Mouse (Mus musculus): ENCODE measurements at regions not wholly inside any gene's neighbourhood (a gene's known extent, or its start where the extent isn't known, plus 50 kb on each side); places are given as distances from the start of the nearest gene placed in this dataset.

DNA sequence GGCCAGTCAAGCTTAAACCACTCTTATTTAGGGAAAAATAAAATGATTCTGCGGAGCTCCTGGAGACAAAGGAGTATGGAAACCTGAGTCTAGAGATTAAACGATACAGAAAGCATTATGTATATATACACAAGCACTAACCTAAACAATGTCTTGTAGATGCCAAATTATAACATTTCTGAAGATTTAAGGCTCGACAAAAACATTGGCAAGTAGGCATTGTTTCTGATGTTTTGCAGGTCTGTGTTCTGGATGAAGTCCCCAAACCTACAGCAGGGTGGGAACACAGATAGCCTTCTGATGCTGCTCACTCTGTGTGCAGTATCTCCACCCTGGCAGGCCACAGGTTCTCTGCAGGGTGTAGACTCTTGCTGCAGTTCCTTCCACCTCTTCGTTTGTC, 228.9 kb upstream of the Nr2f1 start:
- no peaks in the 10 kb centered on the region for H3K9me3 ChIP-seq
- H3K27me3 ChIP-seq (replicated peaks; ENCODE audit: low read depth, poor library complexity, severe bottlenecking): no peaks in the 10 kb centered on the region
- peaks cover 22% of the 10 kb centered on the region for H3K4me1 ChIP-seq
- H3K36me3 ChIP-seq (replicated peaks): no peaks in the 10 kb centered on the region
- no peak for DNase-seq (ENCODE audit: low spot score)
- no peak overlapping the region for H3K4me3 ChIP-seq
- 66% methylated on average over 4 of the region's 4 CpGs for WGBS
- peak overlapping the region; percentile 44; the same call in 1 of the 2 replicates for H3K27ac ChIP-seq (replicated peaks)

DNA sequence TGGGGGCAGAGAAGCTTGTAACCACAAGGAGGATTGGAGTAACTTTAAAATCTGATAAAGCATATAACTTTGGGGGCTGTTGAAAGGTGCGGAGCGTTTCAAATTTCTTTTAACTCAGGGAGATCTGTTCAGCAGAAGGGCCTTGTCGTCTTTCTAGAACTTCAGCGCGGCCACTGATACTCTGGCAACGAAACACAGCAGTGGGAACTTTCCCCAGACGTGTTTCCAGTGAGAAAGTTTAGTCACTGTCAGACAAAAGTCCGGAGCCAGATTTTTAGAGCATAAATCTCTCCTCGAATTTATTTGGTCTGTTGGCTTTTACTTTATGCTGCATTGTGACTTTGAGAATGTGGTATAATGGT, 228.5 kb upstream of the Nr2f1 start:
- H3K27ac ChIP-seq (replicated peaks): peak overlapping the region; percentile 76
- H3K4me1 ChIP-seq: peaks cover 22% of the 10 kb centered on the region
- no peak for DNase-seq (ENCODE audit: low spot score)
- H3K4me3 ChIP-seq: peak overlapping the region; percentile 44
- no peaks in the 10 kb centered on the region for H3K27me3 ChIP-seq (replicated peaks; ENCODE audit: low read depth, poor library complexity, severe bottlenecking)
- no peaks in the 10 kb centered on the region for H3K36me3 ChIP-seq (replicated peaks)
- 19% methylated on average over 9 of the region's 9 CpGs for WGBS
- no peaks in the 10 kb centered on the region for H3K9me3 ChIP-seq

DNA sequence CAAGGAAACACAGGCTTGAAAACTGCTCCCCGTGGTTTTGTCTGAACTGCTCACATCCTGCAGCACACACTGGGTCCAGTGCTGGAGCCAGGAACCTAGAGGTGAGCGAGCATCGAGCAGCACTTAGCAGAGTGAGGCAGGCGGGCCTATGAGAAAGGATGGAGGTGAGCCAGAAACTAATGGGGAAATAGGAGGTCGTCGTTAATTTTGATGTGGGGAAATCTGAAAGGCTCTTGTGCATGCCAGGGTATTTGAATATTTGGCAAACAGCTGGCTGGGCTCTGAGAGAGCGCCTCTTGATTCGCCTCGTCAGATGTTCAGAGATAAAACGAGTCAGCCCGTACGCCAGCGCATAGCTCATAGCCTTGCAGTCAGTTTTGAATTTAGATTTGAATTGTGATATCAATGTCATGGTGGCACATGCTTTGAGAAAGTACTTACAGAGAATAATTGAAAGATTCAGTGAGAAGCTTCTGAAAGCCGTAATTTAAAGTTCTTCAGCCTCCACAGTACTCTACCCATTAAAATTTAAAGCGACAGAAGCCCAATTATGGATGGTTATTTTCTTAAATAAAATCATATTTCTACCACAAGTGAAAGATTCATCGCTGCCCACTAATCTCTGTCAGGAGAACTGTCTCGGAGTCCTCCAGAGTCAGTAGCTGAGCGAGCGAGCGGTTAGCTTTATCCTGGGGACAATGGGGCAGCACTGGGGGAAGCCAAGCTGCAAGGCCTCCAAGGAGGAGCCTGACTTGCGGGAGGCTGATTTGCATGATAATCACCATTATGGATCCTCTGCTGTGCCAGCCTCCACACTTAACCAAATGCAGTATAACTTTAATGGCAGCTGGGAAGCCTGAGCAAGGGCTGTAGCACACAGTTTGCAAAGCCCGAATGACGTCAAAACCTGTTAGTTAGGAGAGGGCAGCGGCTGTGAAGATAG, 227.9 kb upstream of the Nr2f1 start:
- H3K4me3 ChIP-seq: peak overlapping the region; percentile 44
- peak overlapping the region; percentile 76 for H3K27ac ChIP-seq (replicated peaks)
- no peaks in the 10 kb centered on the region for H3K27me3 ChIP-seq (replicated peaks; ENCODE audit: low read depth, poor library complexity, severe bottlenecking)
- H3K9me3 ChIP-seq: no peaks in the 10 kb centered on the region
- H3K4me1 ChIP-seq: peaks cover 22% of the 10 kb centered on the region
- no peaks in the 10 kb centered on the region for H3K36me3 ChIP-seq (replicated peaks)
- peak; percentile 58 for DNase-seq (ENCODE audit: low spot score)
- 12% methylated on average over 24 of the region's 24 CpGs for WGBS

DNA sequence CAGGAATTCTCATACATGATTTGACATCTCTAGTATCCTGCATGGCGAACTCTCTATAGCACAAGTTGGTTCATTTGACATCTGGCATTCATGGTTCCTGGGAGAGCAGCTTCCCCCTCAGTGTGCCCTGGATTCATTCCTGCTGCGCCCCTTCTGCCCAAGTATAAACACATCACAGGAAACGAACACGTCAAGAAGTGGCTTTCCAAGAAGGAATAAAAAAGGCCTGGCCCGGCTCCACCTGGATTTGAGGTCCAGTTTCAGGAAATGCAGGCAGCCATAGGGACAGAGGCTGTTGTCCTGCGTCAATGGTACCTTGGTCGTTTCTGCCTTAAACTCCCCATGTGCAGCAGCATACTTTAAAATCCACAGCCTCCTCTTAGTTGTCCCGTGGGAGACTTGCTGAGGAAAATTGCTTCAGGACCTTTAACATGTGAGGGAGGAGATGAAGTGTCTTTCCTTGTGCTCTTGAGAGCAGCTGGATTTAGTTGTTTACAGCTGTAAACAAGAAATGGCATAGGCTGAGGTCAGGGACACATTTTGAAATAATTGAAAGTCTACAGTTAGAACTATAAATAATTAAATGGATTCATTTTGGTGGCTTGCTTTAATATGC, 226.9 kb upstream of the Nr2f1 start:
- no peaks in the 10 kb centered on the region for H3K27me3 ChIP-seq (replicated peaks; ENCODE audit: low read depth, poor library complexity, severe bottlenecking)
- 24% methylated on average over 8 of the region's 8 CpGs for WGBS
- H3K4me3 ChIP-seq: no peak overlapping the region
- peaks cover 22% of the 10 kb centered on the region for H3K4me1 ChIP-seq
- peak; percentile 32 for DNase-seq (ENCODE audit: low spot score)
- H3K9me3 ChIP-seq: no peaks in the 10 kb centered on the region
- H3K27ac ChIP-seq (replicated peaks): peak overlapping the region; percentile 76
- H3K36me3 ChIP-seq (replicated peaks): no peaks in the 10 kb centered on the region

DNA sequence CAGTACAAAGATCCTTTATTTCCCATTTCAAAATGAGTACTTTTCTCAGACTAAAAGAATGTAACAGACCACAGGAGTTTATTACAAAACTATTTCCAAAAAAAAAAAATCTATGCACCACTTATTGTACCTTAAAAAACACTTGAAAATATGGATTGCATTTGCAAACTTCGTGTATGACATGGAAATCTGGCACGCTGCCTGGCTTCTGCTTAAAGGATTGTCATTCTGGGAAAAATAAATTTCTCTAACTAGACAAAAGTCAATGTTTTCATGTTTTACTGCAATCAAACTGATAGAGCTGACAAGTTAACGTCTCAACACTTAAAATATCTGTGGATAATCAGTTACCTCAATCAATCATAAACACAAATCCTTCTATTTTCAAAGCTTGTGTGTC, 205.5 kb upstream of the Nr2f1 start:
- H3K27ac ChIP-seq (replicated peaks): no peak overlapping the region
- H3K4me3 ChIP-seq: no peak overlapping the region
- no peaks in the 10 kb centered on the region for H3K36me3 ChIP-seq (replicated peaks)
- H3K9me3 ChIP-seq: no peaks in the 10 kb centered on the region
- H3K27me3 ChIP-seq (replicated peaks; ENCODE audit: low read depth, poor library complexity, severe bottlenecking): no peaks in the 10 kb centered on the region
- no peak for DNase-seq (ENCODE audit: low spot score)
- 87% methylated on average over 3 of the region's 3 CpGs for WGBS
- H3K4me1 ChIP-seq: no peaks in the 10 kb centered on the region

DNA sequence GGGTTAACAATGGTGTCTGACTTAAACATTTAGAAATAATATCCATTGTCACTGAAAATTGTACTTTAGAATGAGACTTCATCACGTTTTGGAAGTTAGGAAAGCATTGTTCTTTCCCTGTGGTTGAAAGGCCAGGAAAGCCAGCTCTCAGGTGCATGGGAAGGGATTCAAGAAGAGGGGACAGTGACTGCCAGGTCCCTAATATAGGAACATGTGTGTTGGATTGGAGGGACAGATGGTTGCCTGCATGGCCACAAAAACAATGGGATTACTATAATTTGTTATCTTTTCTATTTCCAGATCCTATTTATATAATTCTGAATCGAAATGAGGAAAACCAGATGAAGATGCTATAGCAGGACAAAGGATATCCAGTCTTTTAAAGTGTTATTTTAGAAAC, 184.2 kb upstream of the Nr2f1 start:
- H3K4me3 ChIP-seq: no peak overlapping the region
- H3K4me1 ChIP-seq: no peaks in the 10 kb centered on the region
- DNase-seq (ENCODE audit: low spot score): no peak

DNA sequence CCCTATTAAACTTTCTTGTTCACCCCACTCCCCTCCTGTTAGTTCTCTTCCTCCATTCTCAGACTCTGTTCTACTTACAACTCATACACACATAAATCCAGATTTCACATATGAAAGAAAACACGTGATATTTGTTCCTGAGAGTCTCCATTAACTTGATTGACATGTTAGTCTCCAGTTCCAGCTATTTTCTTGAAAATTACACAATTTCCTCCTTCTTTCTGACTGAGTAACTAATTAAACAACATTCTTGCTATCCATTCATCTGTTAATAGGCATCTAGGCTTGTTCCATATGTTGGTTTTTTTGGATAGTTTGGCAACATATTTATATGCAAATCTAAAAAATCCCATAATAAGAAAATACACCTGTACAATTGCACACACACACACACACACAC, 161.7 kb upstream of the Nr2f1 start:
- no peaks in the 10 kb centered on the region for H3K36me3 ChIP-seq (replicated peaks)
- DNase-seq (ENCODE audit: low spot score): no peak
- no peaks in the 10 kb centered on the region for H3K9me3 ChIP-seq
- H3K27me3 ChIP-seq (replicated peaks; ENCODE audit: low read depth, poor library complexity, severe bottlenecking): no peaks in the 10 kb centered on the region
- H3K4me1 ChIP-seq: no peaks in the 10 kb centered on the region
- 71% methylated on average over 1 of the region's 1 CpGs for WGBS
- H3K4me3 ChIP-seq: no peak overlapping the region
- H3K27ac ChIP-seq (replicated peaks): no peak overlapping the region

More for the DNA sequence above, 184.2 kb upstream of the Nr2f1 start:
- 72% methylated on average over 2 of the region's 2 CpGs for WGBS
- Histone ChIP-seq H3K36me3 (replicated peaks) (no peaks in the 10 kb centered on the region), H3K27me3 (replicated peaks; ENCODE audit: low read depth, poor library complexity, severe bottlenecking) (no peaks in the 10 kb centered on the region), H3K27ac (replicated peaks) (no peak overlapping the region), H3K9me3 (no peaks in the 10 kb centered on the region)

DNA sequence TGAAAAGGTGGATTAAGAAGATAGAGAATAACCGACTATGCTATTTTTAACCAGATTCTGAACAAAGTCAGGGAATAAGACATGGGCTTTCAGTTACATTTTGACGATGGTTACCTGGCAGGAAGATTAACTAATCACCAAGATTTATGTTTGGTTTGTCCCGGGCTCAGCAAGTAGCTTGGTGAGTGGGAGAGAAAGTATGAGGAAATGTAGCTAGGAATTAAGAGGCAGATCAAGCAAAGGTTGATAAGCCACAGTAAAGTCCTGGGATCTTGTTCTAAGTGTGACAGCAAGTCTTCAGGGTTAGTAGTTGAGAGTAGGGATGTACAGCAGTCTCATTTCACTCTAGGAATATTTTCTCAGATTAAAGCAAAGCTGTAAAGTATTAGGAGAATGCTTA, 149.3 kb upstream of the Nr2f1 start:
- Histone ChIP-seq H3K36me3 (replicated peaks) (no peaks in the 10 kb centered on the region), H3K4me3 (no peak overlapping the region), H3K27me3 (replicated peaks; ENCODE audit: low read depth, poor library complexity, severe bottlenecking) (no peaks in the 10 kb centered on the region), H3K4me1 (no peaks in the 10 kb centered on the region), H3K27ac (replicated peaks) (no peak overlapping the region), H3K9me3 (no peaks in the 10 kb centered on the region)
- no peak for DNase-seq (ENCODE audit: low spot score)
- WGBS: 81% methylated on average over 3 of the region's 3 CpGs

DNA sequence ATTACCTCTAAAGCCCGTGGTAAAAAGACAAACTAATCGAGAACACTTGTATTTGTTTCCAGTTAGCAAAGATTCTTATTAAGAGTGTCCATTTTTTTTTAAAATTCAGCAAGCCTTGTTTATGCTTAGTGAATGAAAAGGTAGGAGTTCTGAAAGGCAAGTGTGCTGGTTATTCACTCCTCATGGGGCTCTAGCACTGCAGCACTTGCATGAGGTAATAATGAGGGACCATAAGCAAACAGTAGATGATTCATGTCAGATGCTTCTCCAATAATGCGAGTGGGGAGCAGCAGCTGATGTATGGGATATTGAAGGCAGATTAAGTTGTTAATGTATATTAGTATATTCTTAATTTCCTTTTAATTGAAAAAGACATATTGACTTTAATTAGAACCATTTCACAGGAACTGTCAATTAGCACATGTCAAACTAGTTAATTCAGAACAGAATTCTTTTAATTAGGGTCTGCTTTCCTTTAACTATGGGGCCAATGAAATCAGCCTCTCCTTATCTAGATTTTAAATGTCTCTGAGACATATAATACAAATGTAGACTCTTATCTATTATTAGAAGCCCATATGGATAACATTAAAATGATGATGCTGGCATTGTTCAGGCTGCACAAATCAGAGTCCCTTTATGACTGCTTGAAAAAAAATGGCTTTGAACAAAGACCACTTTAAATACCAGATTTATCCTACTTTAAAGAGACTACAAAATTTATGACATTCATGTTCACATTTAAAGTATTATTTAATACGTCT, 125.1 kb upstream of the Nr2f1 start:
- Histone ChIP-seq H3K27ac (replicated peaks) (no peak overlapping the region), H3K4me1 (no peaks in the 10 kb centered on the region; the same call in 1 of the 2 replicates), H3K9me3 (no peaks in the 10 kb centered on the region; the same call in 1 of the 2 replicates), H3K4me3 (no peak overlapping the region), H3K36me3 (replicated peaks) (no peaks in the 10 kb centered on the region), H3K27me3 (replicated peaks; ENCODE audit: low read depth, poor library complexity, severe bottlenecking) (no peaks in the 10 kb centered on the region)
- 53% methylated on average over 4 of the region's 4 CpGs for WGBS
- no peak for DNase-seq (ENCODE audit: low spot score)

DNA sequence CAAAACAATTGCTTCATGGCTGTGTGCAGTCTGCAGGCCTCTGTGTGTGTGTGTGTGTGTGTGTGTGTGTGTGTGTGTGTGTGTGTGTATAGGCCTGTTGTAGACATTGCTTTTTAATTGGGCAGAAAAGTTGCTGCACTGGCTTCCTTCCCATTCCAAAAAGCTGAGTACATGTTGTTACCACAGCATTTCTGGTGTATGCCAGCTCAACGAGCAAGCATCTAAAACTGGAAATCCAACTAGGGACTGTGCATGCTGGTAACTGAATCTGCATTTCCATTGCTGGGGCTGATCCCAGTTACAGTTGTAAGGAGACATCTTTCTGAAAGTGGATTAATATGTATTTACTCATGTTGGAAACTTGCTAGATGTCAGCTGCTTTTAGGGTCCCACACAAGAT, 123.6 kb upstream of the Nr2f1 start:
- H3K4me1 ChIP-seq: no peaks in the 10 kb centered on the region; the same call in 1 of the 2 replicates
- H3K27me3 ChIP-seq (replicated peaks; ENCODE audit: low read depth, poor library complexity, severe bottlenecking): no peaks in the 10 kb centered on the region
- no peak overlapping the region for H3K4me3 ChIP-seq
- peaks cover 11% of the 10 kb centered on the region for H3K9me3 ChIP-seq
- H3K27ac ChIP-seq (replicated peaks): no peak overlapping the region
- WGBS: 78% methylated on average over 1 of the region's 1 CpGs
- H3K36me3 ChIP-seq (replicated peaks): no peaks in the 10 kb centered on the region
- no peak for DNase-seq (ENCODE audit: low spot score)

DNA sequence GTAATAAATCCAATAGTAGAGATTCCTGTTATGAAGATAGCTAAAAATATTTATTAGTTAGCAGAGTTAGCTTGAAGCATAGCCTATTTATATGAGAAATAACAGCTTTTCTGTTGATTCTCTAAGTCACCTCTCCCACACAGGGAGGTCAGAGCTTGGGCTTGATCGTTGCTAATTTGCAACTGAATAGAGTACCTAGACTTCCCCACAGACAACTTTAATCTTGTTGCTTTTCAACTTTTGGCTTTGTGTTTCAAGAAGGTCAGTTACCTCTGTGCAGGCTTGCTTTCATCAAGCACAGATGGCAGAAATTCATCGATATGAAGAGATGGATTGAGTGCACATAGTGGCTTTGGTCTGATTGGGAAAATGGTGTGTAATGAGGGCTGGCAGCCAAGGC, 118.9 kb upstream of the Nr2f1 start:
- Histone ChIP-seq H3K4me1 (no peaks in the 10 kb centered on the region), H3K4me3 (no peak overlapping the region), H3K36me3 (replicated peaks) (no peaks in the 10 kb centered on the region), H3K9me3 (peaks cover 20% of the 10 kb centered on the region), H3K27ac (replicated peaks) (no peak overlapping the region), H3K27me3 (replicated peaks; ENCODE audit: low read depth, poor library complexity, severe bottlenecking) (no peaks in the 10 kb centered on the region)
- 93% methylated on average over 2 of the region's 2 CpGs for WGBS
- no peak for DNase-seq (ENCODE audit: low spot score)

DNA sequence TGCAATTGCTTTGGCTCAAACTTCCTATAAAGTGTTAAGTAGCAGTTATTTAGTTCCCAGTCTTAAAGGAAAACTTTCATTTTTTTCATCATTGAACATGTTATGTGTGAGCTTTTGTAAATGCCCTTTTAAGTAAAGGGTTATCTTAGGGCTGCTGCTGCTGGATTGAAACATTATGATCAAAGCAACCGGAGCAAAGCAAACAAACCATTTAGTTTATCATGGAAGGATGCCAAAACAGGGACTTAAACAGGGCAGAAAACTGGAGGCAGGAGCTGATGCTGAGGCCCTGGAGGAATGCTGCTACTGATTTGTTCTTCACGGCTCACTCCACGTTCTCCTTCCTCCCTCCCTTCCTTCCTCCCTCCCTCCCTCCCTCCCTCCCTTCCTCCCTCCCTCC, 111.3 kb upstream of the Nr2f1 start:
- Histone ChIP-seq H3K27ac (replicated peaks) (no peak overlapping the region), H3K4me3 (no peak overlapping the region), H3K9me3 (0 out of 2 replicates have a peak, but pooled peaks cover under 1% of the 10 kb centered on the region), H3K27me3 (replicated peaks; ENCODE audit: low read depth, poor library complexity, severe bottlenecking) (no peaks in the 10 kb centered on the region), H3K4me1 (no peaks in the 10 kb centered on the region), H3K36me3 (replicated peaks) (no peaks in the 10 kb centered on the region)
- 52% methylated on average over 3 of the region's 3 CpGs for WGBS
- no peak for DNase-seq (ENCODE audit: low spot score)

Measured in embryonic facial prominence, embryonic 10.5 days (tissue).